Mouse (Mus musculus) kidney, postnatal 36 days (tissue): ENCODE measurements around the gene Ldah.

Experiments used
- DNase-seq, 2 experiments: peaks; one replicate each; pipeline ENCODE4 v3.0.0; 2021 to 2022; ENCODE audit warnings: mixed read lengths in 2 of 2

The Ldah gene

DNA sequence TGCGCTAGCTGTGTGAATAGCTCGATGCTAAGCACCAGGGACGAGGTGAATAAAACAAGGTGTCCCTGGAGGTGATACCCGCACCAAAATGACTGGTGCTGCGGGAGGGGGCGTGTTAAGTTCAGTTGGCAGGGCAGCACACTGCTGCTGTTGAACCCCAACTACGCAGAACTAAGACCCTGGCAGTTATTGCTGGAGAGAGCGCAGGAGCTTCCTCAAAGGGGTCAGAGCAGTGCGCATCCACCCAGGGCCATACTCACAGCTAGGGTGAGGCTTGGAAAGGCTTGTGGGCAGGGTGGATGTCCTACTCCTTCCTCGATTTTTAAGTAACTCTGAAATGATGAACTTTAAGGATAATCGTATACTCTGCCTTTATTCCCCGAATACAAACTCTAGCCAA, 105.9 kb downstream of the Ldah start:
- peak in 1 of 2 experiments; percentile 46 for DNase-seq

DNA sequence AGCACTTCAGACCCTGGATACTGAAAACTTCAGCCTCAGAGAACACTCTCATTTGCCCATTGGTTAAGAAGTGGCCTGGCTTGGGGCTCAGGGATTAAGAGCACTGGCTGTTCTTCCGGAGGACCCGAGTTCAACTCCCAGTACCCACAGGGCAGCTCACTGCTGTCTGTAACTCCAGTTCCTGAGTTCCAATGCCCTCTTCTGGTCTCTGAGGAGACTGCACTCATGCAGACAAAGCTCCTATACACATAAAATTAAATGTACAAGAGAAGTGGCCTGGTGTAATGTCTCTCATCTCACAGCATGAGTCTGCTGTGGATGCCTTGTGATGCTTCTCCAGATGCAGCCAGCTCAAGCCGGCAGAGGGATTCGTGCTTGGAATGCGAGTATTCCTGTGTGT, 108.6 kb downstream of the Ldah start:
- DNase-seq = no peak

GRCm38 (mm10) chr12:8320084-8320713, 112.3 kb downstream of the Ldah start:
- peak; percentile 77 to 92 for DNase-seq

- no peak for DNase-seq
Observed at GRCm38 (mm10) chr12:8321506-8321905, 113.6 kb downstream of the Ldah start.

GRCm38 (mm10) chr12:8324086-8324485, 116.2 kb downstream of the Ldah start:
- DNase-seq = no peak

DNA sequence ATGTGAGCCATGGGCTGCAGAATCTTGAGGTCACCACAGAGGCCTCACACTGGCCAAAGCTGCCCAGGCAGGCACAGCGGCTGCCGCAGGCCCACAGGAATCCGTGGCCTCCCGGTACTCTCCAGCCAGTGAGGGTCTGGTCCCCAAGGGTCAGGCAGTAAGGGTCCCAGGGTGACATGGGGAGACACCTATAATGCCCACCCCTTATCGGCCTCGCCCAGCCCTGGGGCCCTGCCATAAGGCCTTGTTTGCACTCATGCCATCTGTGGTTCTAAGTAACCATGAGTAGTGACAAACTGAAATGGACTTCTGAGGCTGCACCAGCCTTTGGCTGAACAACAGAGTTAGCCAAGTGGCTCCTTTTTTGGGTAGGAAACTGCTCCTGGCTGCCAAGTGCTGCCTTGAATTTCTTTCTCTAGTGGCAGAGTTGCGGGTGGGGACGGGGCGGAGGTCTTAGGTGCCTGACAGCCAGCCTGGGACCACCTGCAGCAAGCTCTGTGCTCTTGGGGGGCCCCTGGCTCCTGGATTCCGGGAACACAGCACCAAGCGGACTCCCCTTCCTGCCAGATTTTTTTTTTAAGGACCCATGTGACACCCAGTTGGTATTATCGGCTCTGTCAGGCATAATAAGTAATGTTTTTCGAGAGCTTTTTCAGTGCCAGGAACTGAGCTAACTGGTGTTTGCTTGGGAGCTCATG, 117.5 kb downstream of the Ldah start:
- no peak for DNase-seq

DNA sequence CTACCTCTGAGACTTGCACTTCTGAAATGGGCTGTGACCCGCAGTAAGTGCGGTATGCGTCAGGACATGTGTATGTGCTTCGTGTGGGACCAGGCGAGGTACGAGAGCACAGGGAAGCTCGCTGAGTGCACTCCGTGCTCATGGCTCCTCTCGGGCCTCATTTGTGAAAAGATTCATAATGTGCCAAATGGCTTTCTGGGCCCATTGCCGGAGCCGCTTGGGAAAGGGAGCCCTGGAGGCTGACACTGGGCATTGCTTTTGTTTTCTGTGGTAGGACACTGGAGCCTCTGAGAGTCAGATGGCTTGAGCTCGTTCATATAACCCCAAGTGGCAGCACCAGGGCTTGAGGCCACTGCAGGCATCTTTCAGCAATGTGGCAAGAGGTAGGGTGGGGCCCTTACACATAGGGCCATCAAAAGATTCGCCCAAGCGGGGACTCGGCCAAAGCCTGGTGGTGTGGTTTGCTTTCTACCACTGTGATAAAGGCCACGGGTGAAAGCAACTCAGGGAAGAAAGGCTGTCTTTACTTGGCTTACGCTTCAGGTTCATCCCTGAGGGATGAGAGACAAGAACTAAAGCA, 118.1 kb downstream of the Ldah start:
- DNase-seq = no peak

GRCm38 (mm10) chr12:8326825-8327674, 119.1 kb downstream of the Ldah start:
- peak; percentile 93 to 96 for DNase-seq

GRCm38 (mm10) chr12:8327675-8328053, 119.8 kb downstream of the Ldah start:
- no peak for DNase-seq

GRCm38 (mm10) chr12:8329236-8329635, 121.3 kb downstream of the Ldah start:
- DNase-seq = no peak

GRCm38 (mm10) chr12:8331489-8332173, 123.7 kb downstream of the Ldah start:
- DNase-seq = no peak

GRCm38 (mm10) chr12:8332174-8332542, 124.3 kb downstream of the Ldah start:
- no peak for DNase-seq

DNA sequence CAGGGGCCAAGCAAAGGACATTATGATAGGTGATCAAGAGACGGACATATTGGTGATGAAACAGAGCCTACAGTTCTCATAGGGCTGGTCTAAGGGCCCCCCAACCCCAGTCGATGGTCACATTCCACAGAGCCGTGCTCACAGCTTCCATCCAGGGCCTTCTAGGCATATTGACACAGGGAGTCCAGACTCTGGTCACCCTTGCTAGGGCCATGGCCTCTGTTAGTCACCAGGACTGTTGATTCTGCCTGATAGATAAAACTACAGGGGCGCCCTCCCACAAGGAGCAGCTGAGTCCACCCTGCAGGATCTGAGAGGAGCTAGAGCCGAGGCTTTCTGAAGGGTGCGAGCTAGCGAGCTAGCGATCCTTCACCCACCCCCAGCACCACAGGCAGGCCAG, 125.7 kb downstream of the Ldah start:
- DNase-seq = no peak

DNA sequence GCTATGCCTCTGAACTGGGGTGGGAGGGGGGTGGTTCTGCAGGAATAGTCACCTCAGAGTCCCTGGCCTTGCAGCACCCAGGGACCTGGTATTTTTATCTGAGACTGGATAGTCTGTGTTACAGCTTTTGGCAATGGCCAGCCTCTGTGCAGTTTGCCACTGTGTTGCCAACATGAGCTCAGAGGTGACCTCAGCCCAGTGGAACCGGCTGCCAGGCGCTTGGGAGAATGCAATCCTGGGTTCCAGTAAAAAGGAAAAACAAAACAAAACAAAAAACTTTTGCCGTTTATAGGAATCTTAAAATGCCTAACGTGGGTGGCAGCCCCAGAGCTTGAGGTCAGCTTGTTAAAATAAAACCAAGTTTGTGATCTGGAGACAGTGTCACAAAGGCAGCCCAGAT, 126.4 kb downstream of the Ldah start:
- peak; percentile 42 to 58 for DNase-seq
